Mouse (Mus musculus): Measurements from ENCODE around the gene Zfp385b.

GRCm38 (mm10) chr2:77408972-77409371 lies 410.5 kb downstream of the Zfp385b start:
- no peak for TF ChIP-seq POLR2A (IDR thresholded peaks at IDR 0.05; ENCODE audit: extremely low read depth, insufficient read depth, low read length)
- no peak for TF ChIP-seq CTCF (IDR thresholded peaks at IDR 0.05; ENCODE audit: low read depth, low read length)
